Mouse (Mus musculus) liver, postnatal 0 days (tissue): Measurements from ENCODE around the gene Pla2g4f. TPM values are rescaled to one million over a fixed set of nuclear protein-coding genes. Genes with fewer than 3 reads are reported as not detected.

ENCODE experiments used
- ATAC-seq: fragments of 200-750 bp; cut with Nextera tagmentation; 2 replicates; pipeline ENCODE4 v1.8.0; 2017; ENCODE audit warnings: mild to moderate bottlenecking, moderate library complexity
- DNase-seq: peaks from one replicate; pipeline ENCODE4 v3.0.0-alpha.2; 2016
- H3K27ac ChIP-seq: fragments of 300-500 bp; sonication (generic); 2 replicates; pipeline ENCODE4 v1.5.1; 2014; ENCODE audit warnings: antibody characterized with exemption, moderate library complexity, mild to moderate bottlenecking, low read depth
- H3K27me3 ChIP-seq: fragments of 300-500 bp; sonication (generic); 2 replicates; pipeline ENCODE4 v1.6.1; 2014; ENCODE audit warnings: low read length, control low read depth, mixed read lengths; ENCODE audit not compliant: insufficient read depth
- H3K36me3 ChIP-seq: fragments of 300-500 bp; sonication (generic); replicated peaks from 2 replicates; pipeline ENCODE4 v1.6.1; 2014; ENCODE audit warnings: mild to moderate bottlenecking, control low read depth, low read length, moderate library complexity, mixed read lengths; ENCODE audit not compliant: insufficient read depth
- H3K4me1 ChIP-seq: fragments of 300-500 bp; sonication (generic); 2 replicates; pipeline ENCODE4 v1.6.1; 2014; ENCODE audit warnings: antibody characterized with exemption, mild to moderate bottlenecking, control low read depth; ENCODE audit not compliant: insufficient read depth
- H3K4me2 ChIP-seq: fragments of 300-500 bp; sonication (generic); 2 replicates; pipeline ENCODE4 v1.6.1; 2014; ENCODE audit warnings: low read depth, mild to moderate bottlenecking, low read length, moderate library complexity, mixed read lengths
- H3K4me3 ChIP-seq: fragments of 300-500 bp; sonication (generic); 2 replicates; pipeline ENCODE4 v1.5.1; 2014; ENCODE audit warnings: low read depth, low read length
- H3K9ac ChIP-seq: fragments of 300-500 bp; sonication (generic); replicated peaks from 2 replicates; pipeline ENCODE4 v1.6.1; 2014; ENCODE audit warnings: mild to moderate bottlenecking, moderate library complexity
- H3K9me3 ChIP-seq: fragments of 300-500 bp; sonication (generic); 2 replicates; pipeline ENCODE4 v1.6.1; 2016; ENCODE audit warnings: mild to moderate bottlenecking, control low read depth, low read length, mixed read lengths
- CTCF ChIP-seq: sonication (generic); IDR thresholded peaks from 2 replicates; pipeline ENCODE4 v1.5.1; 2016; ENCODE audit warnings: antibody characterized with exemption, low read depth
- EP300 ChIP-seq: IDR thresholded peaks from 2 replicates; pipeline ENCODE4 v1.6.1; 2016; ENCODE audit warnings: antibody characterized with exemption, low read depth, mild to moderate bottlenecking
- WGBS: fragments of 180-500 bp; shearing (Covaris S2); extraction: QIAGEN DNeasy Blood & Tissue Kit; methylation state at CpG from one replicate; pipeline ENCODE4 v1.1.7; 2014; ENCODE audit not compliant: insufficient replicate concordance; 5-methylcytosine and 5-hydroxymethylcytosine counted together
- polyA plus RNA-seq: library from polyadenylated mRNA; unstranded; fragments of >200 nt; fragmentation: Nextera tagmentation; extraction: Ambion mirVana; gene quantifications from 2 replicates; pipeline ENCODE4 v1.2.1, GENCODE M21; 2015

Gene Pla2g4f
- polyA plus RNA-seq, 1 experiment from 2014 or later = not detected

- TF ChIP-seq CTCF (peak; percentile 49), EP300 (no peak)
- no peak overlapping the region for H3K9ac ChIP-seq
- no peak overlapping the region for H3K4me2 ChIP-seq
- H3K9me3 ChIP-seq = no peaks in the 10 kb centered on the region
- H3K4me3 ChIP-seq = no peak overlapping the region
- WGBS = 53% methylated on average over 2 of the region's 2 CpGs
- no peak overlapping the region for H3K27ac ChIP-seq
- no peaks in the 10 kb centered on the region for H3K27me3 ChIP-seq
- DNase-seq = no peak
- peaks cover 60% of the 10 kb centered on the region for H3K36me3 ChIP-seq
- ATAC-seq = peak; percentile 50
- no peaks in the 10 kb centered on the region for H3K4me1 ChIP-seq
These were observed 23.9 kb upstream of the Pla2g4f start for GRCm38 (mm10) chr2:120337886-120338285.

GRCm38 (mm10) chr2:120331575-120331974 lies 17.6 kb upstream of the Pla2g4f start:
- Histone ChIP-seq H3K9ac (no peak overlapping the region), H3K4me2 (no peak overlapping the region), H3K4me1 (no peaks in the 10 kb centered on the region), H3K27me3 (no peaks in the 10 kb centered on the region), H3K27ac (no peak overlapping the region), H3K4me3 (no peak overlapping the region), H3K9me3 (no peaks in the 10 kb centered on the region), H3K36me3 (peaks cover 67% of the 10 kb centered on the region)
- WGBS = 92% methylated on average over 4 of the region's 4 CpGs
- ATAC-seq = no peak
- TF ChIP-seq CTCF (no peak), EP300 (no peak)
- no peak for DNase-seq

- H3K9ac ChIP-seq = no peak overlapping the region
- ATAC-seq (no peak), DNase-seq (no peak)
- no peak for TF ChIP-seq CTCF
- no peak for TF ChIP-seq EP300
- 62% methylated on average over 4 of the region's 4 CpGs for WGBS
- no peaks in the 10 kb centered on the region for H3K4me1 ChIP-seq
- H3K4me2 ChIP-seq = no peak overlapping the region
- no peak overlapping the region for H3K4me3 ChIP-seq
- peaks cover 23% of the 10 kb centered on the region for H3K36me3 ChIP-seq
- H3K27ac ChIP-seq = no peak overlapping the region
- H3K9me3 ChIP-seq = no peaks in the 10 kb centered on the region
- no peaks in the 10 kb centered on the region for H3K27me3 ChIP-seq
These were observed 1.1 kb upstream of the Pla2g4f start for GRCm38 (mm10) chr2:120315077-120315476.

- ATAC-seq (no peak), DNase-seq (no peak)
- no peaks in the 10 kb centered on the region for H3K4me1 ChIP-seq
- H3K27me3 ChIP-seq = no peaks in the 10 kb centered on the region
- peaks cover 23% of the 10 kb centered on the region for H3K36me3 ChIP-seq
- 79% methylated on average over 4 of the region's 4 CpGs for WGBS
- H3K9me3 ChIP-seq = no peaks in the 10 kb centered on the region
- H3K9ac ChIP-seq = no peak overlapping the region
- no peak overlapping the region for H3K4me2 ChIP-seq
- no peak for TF ChIP-seq CTCF
- no peak for TF ChIP-seq EP300
- H3K4me3 ChIP-seq = no peak overlapping the region
- no peak overlapping the region for H3K27ac ChIP-seq
These were observed 522 bp upstream of the Pla2g4f start for GRCm38 (mm10) chr2:120314487-120314886.

GRCm38 (mm10) chr2:120312276-120312825 lies 1.6 kb downstream of the Pla2g4f start:
- ATAC-seq (no peak), DNase-seq (no peak)
- Histone ChIP-seq H3K4me3 (no peak overlapping the region), H3K27ac (no peak overlapping the region), H3K4me1 (no peaks in the 10 kb centered on the region), H3K9me3 (no peaks in the 10 kb centered on the region), H3K27me3 (no peaks in the 10 kb centered on the region), H3K36me3 (peaks cover 7% of the 10 kb centered on the region), H3K9ac (no peak overlapping the region), H3K4me2 (no peak overlapping the region)
- WGBS = 87% methylated on average over 7 of the region's 7 CpGs
- no peak for TF ChIP-seq EP300
- no peak for TF ChIP-seq CTCF

- DNase-seq (no peak), ATAC-seq (no peak)
- Histone ChIP-seq H3K4me2 (no peak overlapping the region), H3K9ac (no peak overlapping the region), H3K36me3 (no peaks in the 10 kb centered on the region), H3K4me3 (no peak overlapping the region), H3K27me3 (no peaks in the 10 kb centered on the region), H3K9me3 (no peaks in the 10 kb centered on the region), H3K4me1 (no peaks in the 10 kb centered on the region), H3K27ac (no peak overlapping the region)
- TF ChIP-seq CTCF = no peak
- no peak for TF ChIP-seq EP300
- WGBS = 26% methylated on average over 3 of the region's 3 CpGs
These were observed 9.9 kb downstream of the Pla2g4f start for GRCm38 (mm10) chr2:120304113-120304512.

- no peaks in the 10 kb centered on the region for H3K36me3 ChIP-seq
- ATAC-seq = no peak
- H3K9ac ChIP-seq = no peak overlapping the region
- no peak for DNase-seq
- no peak overlapping the region for H3K4me3 ChIP-seq
- H3K4me2 ChIP-seq = no peak overlapping the region
- H3K27ac ChIP-seq = no peak overlapping the region
- H3K27me3 ChIP-seq = no peaks in the 10 kb centered on the region
- 87% methylated on average over 6 of the region's 6 CpGs for WGBS
- H3K4me1 ChIP-seq = no peaks in the 10 kb centered on the region
- H3K9me3 ChIP-seq = no peaks in the 10 kb centered on the region
- TF ChIP-seq CTCF = no peak
- TF ChIP-seq EP300 = no peak
These were observed 12.9 kb downstream of the Pla2g4f start for GRCm38 (mm10) chr2:120301076-120301475.
